Mouse (Mus musculus): ENCODE measurements at regions not wholly inside any gene's neighbourhood (a gene's known extent, or its start where the extent isn't known, plus 50 kb on each side); places are given as distances from the start of the nearest gene placed in this dataset.

- no peak overlapping the region for H3K27ac ChIP-seq (ENCODE audit: insufficient read depth, low read depth, low read length)
- no peaks in the 10 kb centered on the region for H3K27me3 ChIP-seq (ENCODE audit: control insufficient read depth, insufficient read depth, low read length)
- no peaks in the 10 kb centered on the region for H3K36me3 ChIP-seq (ENCODE audit: control insufficient read depth, insufficient read depth, low read length)
- 70% methylated on average over 13 of the region's 13 CpGs for WGBS
- no peak overlapping the region for H3K4me3 ChIP-seq (ENCODE audit: low read depth, low read length)
- no peak for TF ChIP-seq CTCF (IDR thresholded peaks at IDR 0.05; ENCODE audit: extremely low read depth, insufficient read length, insufficient replicate concordance, low read depth, low read length)
- no peak for TF ChIP-seq POLR2A (IDR thresholded peaks at IDR 0.05; ENCODE audit: low read depth, low read length)
- H3K4me1 ChIP-seq (ENCODE audit: control insufficient read depth, insufficient read depth, insufficient read length, low read length) = no peaks in the 10 kb centered on the region
Observed at GRCm38 (mm10) chr10:92555727-92556525, 166.3 kb downstream of the Nedd1 start.

DNA sequence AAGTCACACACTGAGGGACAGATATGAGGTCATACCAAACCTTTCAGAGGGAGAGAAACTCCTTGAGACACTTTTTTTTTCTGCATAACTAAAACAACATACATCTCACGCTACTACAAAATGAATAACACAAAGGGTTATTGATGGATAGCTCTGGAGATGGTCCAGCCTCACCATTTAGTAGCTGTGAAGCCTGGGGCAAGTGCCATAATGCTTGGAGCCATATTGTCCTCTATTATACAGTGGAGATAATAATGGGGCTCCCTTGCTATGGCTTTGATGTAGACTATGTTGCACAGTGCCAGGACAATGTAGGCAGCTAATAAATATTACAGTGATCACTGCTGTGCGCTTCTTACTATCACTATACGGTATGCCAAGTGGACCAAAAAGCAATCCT, 168.3 kb downstream of the Nedd1 start:
- no peak overlapping the region for H3K27ac ChIP-seq (ENCODE audit: insufficient read depth, low read depth, low read length)
- H3K36me3 ChIP-seq (ENCODE audit: control insufficient read depth, insufficient read depth, low read length) = no peaks in the 10 kb centered on the region
- 81% methylated on average over 3 of the region's 3 CpGs for WGBS
- H3K4me1 ChIP-seq (ENCODE audit: control insufficient read depth, insufficient read depth, insufficient read length, low read length) = no peaks in the 10 kb centered on the region
- H3K27me3 ChIP-seq (ENCODE audit: control insufficient read depth, insufficient read depth, low read length) = no peaks in the 10 kb centered on the region
- no peak for TF ChIP-seq POLR2A (IDR thresholded peaks at IDR 0.05; ENCODE audit: low read depth, low read length)
- no peak for TF ChIP-seq CTCF (IDR thresholded peaks at IDR 0.05; ENCODE audit: extremely low read depth, insufficient read length, insufficient replicate concordance, low read depth, low read length)
- H3K4me3 ChIP-seq (ENCODE audit: low read depth, low read length) = no peak overlapping the region

GRCm38 (mm10) chr10:92548875-92549586, 173.2 kb downstream of the Nedd1 start:
- H3K36me3 ChIP-seq (ENCODE audit: control insufficient read depth, insufficient read depth, low read length) = no peaks in the 10 kb centered on the region
- no peak overlapping the region for H3K27ac ChIP-seq (ENCODE audit: insufficient read depth, low read depth, low read length)
- TF ChIP-seq CTCF (IDR thresholded peaks at IDR 0.05; ENCODE audit: extremely low read depth, insufficient read length, insufficient replicate concordance, low read depth, low read length) (no peak), POLR2A (IDR thresholded peaks at IDR 0.05; ENCODE audit: low read depth, low read length) (no peak)
- H3K4me1 ChIP-seq (ENCODE audit: control insufficient read depth, insufficient read depth, insufficient read length, low read length) = no peaks in the 10 kb centered on the region
- 59% methylated on average over 4 of the region's 4 CpGs for WGBS
- H3K27me3 ChIP-seq (ENCODE audit: control insufficient read depth, insufficient read depth, low read length) = no peaks in the 10 kb centered on the region
- no peak overlapping the region for H3K4me3 ChIP-seq (ENCODE audit: low read depth, low read length)

DNA sequence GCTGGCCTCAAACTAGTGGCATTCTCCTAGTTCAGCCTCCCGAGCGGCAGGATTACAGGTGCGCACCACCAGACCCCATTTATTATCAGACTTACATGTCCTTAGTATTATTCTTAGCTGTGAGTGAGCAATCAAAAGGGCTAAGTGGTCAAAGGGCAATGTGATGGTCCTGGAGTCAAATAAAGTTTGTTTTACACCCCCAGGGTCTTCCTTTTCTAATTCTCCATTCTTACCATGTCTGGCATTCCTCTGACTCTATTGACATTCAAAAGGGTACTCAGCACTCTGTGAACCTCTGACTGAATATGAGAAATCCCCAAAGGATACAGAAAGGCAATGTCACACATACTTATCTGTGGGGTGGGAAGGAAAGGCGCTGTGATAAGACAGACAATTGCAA, 183.8 kb downstream of the Nedd1 start:
- no peak overlapping the region for H3K27ac ChIP-seq (ENCODE audit: insufficient read depth, low read depth, low read length)
- H3K36me3 ChIP-seq (ENCODE audit: control insufficient read depth, insufficient read depth, low read length) = no peaks in the 10 kb centered on the region
- TF ChIP-seq POLR2A (IDR thresholded peaks at IDR 0.05; ENCODE audit: low read depth, low read length) (no peak), CTCF (IDR thresholded peaks at IDR 0.05; ENCODE audit: extremely low read depth, insufficient read length, insufficient replicate concordance, low read depth, low read length) (no peak)
- H3K27me3 ChIP-seq (ENCODE audit: control insufficient read depth, insufficient read depth, low read length) = no peaks in the 10 kb centered on the region
- no peak overlapping the region for H3K4me3 ChIP-seq (ENCODE audit: low read depth, low read length)
- WGBS = 72% methylated on average over 4 of the region's 4 CpGs
- no peaks in the 10 kb centered on the region for H3K4me1 ChIP-seq (ENCODE audit: control insufficient read depth, insufficient read depth, insufficient read length, low read length)

DNA sequence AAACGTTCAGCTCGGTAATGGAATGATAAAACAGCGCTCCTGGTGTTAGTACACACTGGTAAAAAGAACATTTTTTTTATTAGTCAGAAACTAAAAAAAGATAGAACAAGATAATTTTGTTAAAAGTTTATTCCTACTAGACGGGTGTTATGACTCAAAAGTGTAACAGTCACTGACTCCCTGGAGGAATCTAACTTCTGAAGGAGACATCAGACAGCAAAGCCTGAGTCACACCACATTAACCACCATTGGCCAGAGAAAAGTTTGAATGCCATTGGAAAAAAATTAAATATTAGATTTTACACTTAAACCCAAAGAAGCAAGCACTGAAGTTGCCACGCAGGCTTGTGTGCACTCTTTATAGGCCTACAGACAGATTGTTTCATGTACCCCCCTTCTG, 205.3 kb downstream of the Nedd1 start:
- 87% methylated on average over 5 of the region's 5 CpGs for WGBS

DNA sequence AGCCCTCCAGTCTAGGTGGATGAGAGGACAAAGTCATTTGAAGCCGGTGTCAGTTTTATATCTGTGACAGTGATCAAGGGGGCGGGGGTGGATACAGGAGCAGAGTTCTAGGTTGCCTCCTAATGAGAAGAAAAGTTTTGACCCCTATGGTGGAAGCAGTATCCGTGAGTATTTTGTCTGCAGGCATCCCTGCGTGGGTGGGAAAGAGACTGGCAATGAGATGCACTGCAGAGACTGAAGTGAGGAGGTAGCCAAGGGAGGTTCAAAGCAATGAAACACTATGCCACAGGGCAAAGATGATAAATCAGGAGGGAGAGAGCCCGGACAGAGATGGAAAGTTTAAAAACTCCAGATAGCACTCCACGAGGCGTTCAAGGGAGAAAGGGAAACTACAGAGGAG, 210.5 kb downstream of the Nedd1 start:
- TF ChIP-seq CTCF (IDR thresholded peaks at IDR 0.05; ENCODE audit: extremely low read depth, insufficient read length, insufficient replicate concordance, low read depth, low read length) (no peak), POLR2A (IDR thresholded peaks at IDR 0.05; ENCODE audit: low read depth, low read length) (no peak)
- H3K36me3 ChIP-seq (ENCODE audit: control insufficient read depth, insufficient read depth, low read length) = no peaks in the 10 kb centered on the region
- no peak overlapping the region for H3K27ac ChIP-seq (ENCODE audit: insufficient read depth, low read depth, low read length)
- 70% methylated on average over 7 of the region's 7 CpGs for WGBS
- no peaks in the 10 kb centered on the region for H3K4me1 ChIP-seq (ENCODE audit: control insufficient read depth, insufficient read depth, insufficient read length, low read length)
- no peak overlapping the region for H3K4me3 ChIP-seq (ENCODE audit: low read depth, low read length)
- H3K27me3 ChIP-seq (ENCODE audit: control insufficient read depth, insufficient read depth, low read length) = no peaks in the 10 kb centered on the region

More for the DNA sequence above, 205.3 kb downstream of the Nedd1 start:
- Histone ChIP-seq H3K4me3 (ENCODE audit: low read depth, low read length) (no peak overlapping the region), H3K27ac (ENCODE audit: insufficient read depth, low read depth, low read length) (no peak overlapping the region), H3K27me3 (ENCODE audit: control insufficient read depth, insufficient read depth, low read length) (no peaks in the 10 kb centered on the region), H3K36me3 (ENCODE audit: control insufficient read depth, insufficient read depth, low read length) (no peaks in the 10 kb centered on the region), H3K4me1 (ENCODE audit: control insufficient read depth, insufficient read depth, insufficient read length, low read length) (no peaks in the 10 kb centered on the region)
- TF ChIP-seq CTCF (IDR thresholded peaks at IDR 0.05; ENCODE audit: extremely low read depth, insufficient read length, insufficient replicate concordance, low read depth, low read length) (no peak), POLR2A (IDR thresholded peaks at IDR 0.05; ENCODE audit: low read depth, low read length) (no peak)

DNA sequence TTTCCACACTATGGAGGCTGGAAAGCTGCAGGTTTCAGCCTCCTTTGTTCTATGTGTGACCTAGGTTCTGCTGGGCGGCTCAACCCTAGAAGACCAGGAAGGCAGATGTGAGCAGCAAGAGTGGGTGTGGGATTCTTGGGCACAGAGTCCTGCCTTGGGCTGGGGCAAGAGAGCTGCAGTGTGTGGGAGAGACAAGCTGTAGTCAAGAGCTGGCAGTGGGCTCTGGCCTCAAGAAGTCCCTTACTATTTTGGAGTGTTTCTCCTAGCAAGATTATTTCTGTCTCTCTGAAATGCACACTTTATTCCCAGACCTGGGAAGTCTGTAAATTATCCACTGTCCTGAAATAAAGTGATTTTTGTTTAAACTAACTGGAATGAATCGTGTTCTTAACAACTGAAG, 211.5 kb downstream of the Nedd1 start:
- Histone ChIP-seq H3K27ac (ENCODE audit: insufficient read depth, low read depth, low read length) (no peak overlapping the region), H3K36me3 (ENCODE audit: control insufficient read depth, insufficient read depth, low read length) (no peaks in the 10 kb centered on the region), H3K27me3 (ENCODE audit: control insufficient read depth, insufficient read depth, low read length) (no peaks in the 10 kb centered on the region), H3K4me3 (ENCODE audit: low read depth, low read length) (no peak overlapping the region), H3K4me1 (ENCODE audit: control insufficient read depth, insufficient read depth, insufficient read length, low read length) (no peaks in the 10 kb centered on the region)
- WGBS = 76% methylated on average over 2 of the region's 2 CpGs
- TF ChIP-seq POLR2A (IDR thresholded peaks at IDR 0.05; ENCODE audit: low read depth, low read length) (no peak), CTCF (IDR thresholded peaks at IDR 0.05; ENCODE audit: extremely low read depth, insufficient read length, insufficient replicate concordance, low read depth, low read length) (no peak)
